Mouse (Mus musculus) forebrain, embryonic 12.5 days (tissue): ENCODE data around the gene Sphkap. TPM values are rescaled to one million over a fixed set of nuclear protein-coding genes. Genes with fewer than 3 reads are reported as not detected.

Experiments used
- ATAC-seq: fragments of 200-750 bp; cut with Nextera tagmentation; 2 replicates; pipeline ENCODE4 v1.8.0; 2017; ENCODE audit warnings: moderate TSS enrichment; ENCODE audit not compliant: low FRiP score
- H3K27ac ChIP-seq: fragments of 300-500 bp; sonication (generic); 2 replicates; pipeline ENCODE4 v1.5.1; 2016; ENCODE audit warnings: mild to moderate bottlenecking
- H3K27me3 ChIP-seq: fragments of 300-500 bp; sonication (generic); 2 replicates; pipeline ENCODE4 v1.6.1; 2016; ENCODE audit warnings: mild to moderate bottlenecking
- H3K36me3 ChIP-seq: fragments of 300-500 bp; sonication (generic); replicated peaks from 2 replicates; pipeline ENCODE4 v1.6.1; 2016; ENCODE audit warnings: mild to moderate bottlenecking
- H3K4me1 ChIP-seq: fragments of 300-500 bp; sonication (generic); 2 replicates; pipeline ENCODE4 v1.6.1; 2016
- H3K4me2 ChIP-seq: fragments of 300-500 bp; sonication (generic); 2 replicates; pipeline ENCODE4 v1.6.1; 2016; ENCODE audit warnings: mild to moderate bottlenecking, moderate library complexity
- H3K4me3 ChIP-seq: fragments of 300-500 bp; sonication (generic); replicated peaks from 2 replicates; pipeline ENCODE4 v1.5.1; 2016; ENCODE audit warnings: mild to moderate bottlenecking
- H3K9ac ChIP-seq: fragments of 300-500 bp; sonication (generic); 2 replicates; pipeline ENCODE4 v1.6.1; 2016; ENCODE audit warnings: mild to moderate bottlenecking
- H3K9me3 ChIP-seq: fragments of 300-500 bp; sonication (generic); 2 replicates; pipeline ENCODE4 v1.6.1; 2016
- WGBS: fragments of 180-500 bp; shearing (Covaris S2); methylation state at CpG from one replicate; pipeline ENCODE4 v1.1.7; 2016; 5-methylcytosine and 5-hydroxymethylcytosine counted together
- polyA plus RNA-seq: library from polyadenylated mRNA; unstranded; fragments of >200 nt; fragmentation: Nextera tagmentation; extraction: Ambion mirVana; gene quantifications from 2 replicates; pipeline ENCODE4 v1.2.1, GENCODE M21; 2016

Gene Sphkap
- 2.8 and 2.9 TPM in 2 replicates for polyA plus RNA-seq

DNA sequence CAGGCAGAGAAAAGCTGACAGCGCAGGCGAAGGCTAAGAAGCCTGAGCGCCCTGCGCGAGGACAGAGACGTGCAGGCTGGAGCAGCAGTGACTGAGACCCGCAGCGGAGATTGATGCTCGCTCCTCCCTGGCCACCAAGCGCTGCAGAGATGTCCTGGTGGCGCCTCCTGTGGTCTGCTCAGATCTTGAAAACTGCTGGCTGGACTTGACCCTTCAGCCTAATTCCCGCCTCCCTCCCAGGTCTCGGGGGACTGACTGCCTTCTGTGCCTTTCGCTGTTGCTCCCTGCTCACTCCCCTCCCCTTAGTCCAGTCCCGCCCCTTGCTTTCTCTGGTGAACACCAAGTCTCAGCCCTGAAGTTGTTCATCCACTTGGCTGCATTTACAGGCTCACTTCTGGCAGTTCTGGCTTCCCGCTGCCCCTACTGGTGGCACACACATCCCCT, at the start of gene Sphkap:
Sphkap (minus strand) TSS at position 180 of the 444 bp plus-strand sequence.
- WGBS: under 1% methylated on average over 16 of the region's 16 CpGs
- peak within 1 kb of the TSS; percentile 57 for H3K9ac ChIP-seq
- peaks cover 11% of the 10 kb centered on the region; the same call in 1 of the 2 replicates for H3K27me3 ChIP-seq
- no peak within 1 kb of the TSS for H3K27ac ChIP-seq
- H3K4me3 ChIP-seq: peak within 1 kb of the TSS; percentile 42
- H3K36me3 ChIP-seq: no peaks in the 10 kb centered on the region
- peak within 1 kb of the TSS; percentile 89 for H3K4me2 ChIP-seq
- peaks cover 8% of the 10 kb centered on the region for H3K4me1 ChIP-seq
- H3K9me3 ChIP-seq: no peaks in the 10 kb centered on the region
- peak; percentile 93 for ATAC-seq

DNA sequence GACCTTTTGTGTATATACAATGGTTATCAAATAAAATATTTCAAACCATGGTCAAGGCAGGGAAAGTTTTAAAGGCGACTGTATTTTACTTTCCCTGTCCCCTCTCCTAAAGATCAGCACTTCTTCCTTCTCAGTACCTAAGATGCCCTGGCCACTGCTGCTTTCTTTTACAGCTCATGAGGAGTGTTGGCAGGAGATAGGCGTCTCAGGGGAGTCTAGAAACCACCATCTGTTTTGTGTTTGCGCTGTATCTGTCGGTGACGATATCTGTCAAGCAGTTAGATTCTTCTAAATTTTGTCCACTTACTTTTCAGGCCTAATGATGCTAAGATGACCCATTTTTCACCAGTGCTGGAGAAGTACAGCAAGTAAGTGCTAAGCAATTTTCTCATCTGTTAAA, 43.3 kb upstream of the Sphkap start:
- Histone ChIP-seq H3K4me3 (no peak overlapping the region), H3K27me3 (no peaks in the 10 kb centered on the region), H3K27ac (no peak overlapping the region), H3K9ac (no peak overlapping the region), H3K36me3 (no peaks in the 10 kb centered on the region), H3K9me3 (no peaks in the 10 kb centered on the region), H3K4me1 (no peaks in the 10 kb centered on the region), H3K4me2 (no peak overlapping the region)
- 84% methylated on average over 5 of the region's 5 CpGs for WGBS
- ATAC-seq: no peak

DNA sequence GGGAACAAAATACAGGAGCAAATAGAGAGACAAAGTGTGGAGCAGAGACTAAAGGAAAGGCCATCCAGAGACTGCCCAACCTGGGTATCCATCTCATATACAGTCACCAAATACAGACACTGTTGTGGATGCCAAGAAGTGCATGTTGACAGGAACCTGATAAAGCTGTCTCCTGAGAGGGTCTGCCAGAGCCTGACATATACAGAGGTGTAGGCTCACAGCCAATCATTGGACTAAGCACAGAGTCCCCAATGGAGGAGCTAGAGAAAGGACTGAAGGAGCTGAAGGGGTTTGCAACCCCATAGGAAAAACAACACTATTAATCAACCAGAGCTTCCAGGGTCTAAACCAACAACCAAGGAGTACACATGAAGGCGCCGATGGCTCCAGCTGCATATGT, 32.4 kb upstream of the Sphkap start:
- no peak for ATAC-seq
- no peaks in the 10 kb centered on the region for H3K36me3 ChIP-seq
- WGBS: 98% methylated on average over 2 of the region's 2 CpGs

DNA sequence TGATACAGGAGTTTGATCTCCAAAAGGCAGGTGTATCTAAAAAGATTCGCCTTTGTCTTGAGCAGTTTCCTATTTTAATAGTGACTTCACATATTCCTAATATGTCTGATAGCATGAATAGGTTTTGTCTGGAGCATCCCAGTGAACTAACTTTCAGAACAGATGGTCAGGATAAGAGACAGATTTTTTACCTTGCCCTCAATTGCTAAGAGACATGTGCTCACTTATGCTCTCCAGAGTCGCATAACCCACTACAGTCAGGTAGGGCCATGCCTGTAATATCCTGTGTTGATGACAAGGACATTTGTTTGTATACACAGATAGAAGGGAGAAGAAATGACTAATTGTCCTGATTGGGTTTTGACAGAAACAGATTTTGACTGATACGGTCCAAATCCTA, 25.9 kb upstream of the Sphkap start:
- Histone ChIP-seq H3K27me3 (no peaks in the 10 kb centered on the region), H3K4me2 (no peak overlapping the region), H3K9me3 (no peaks in the 10 kb centered on the region), H3K27ac (no peak overlapping the region), H3K4me3 (no peak overlapping the region), H3K4me1 (no peaks in the 10 kb centered on the region), H3K36me3 (no peaks in the 10 kb centered on the region), H3K9ac (no peak overlapping the region)
- no peak for ATAC-seq
- 90% methylated on average over 3 of the region's 3 CpGs for WGBS

More for the DNA sequence above, 32.4 kb upstream of the Sphkap start:
- Histone ChIP-seq H3K9me3 (no peaks in the 10 kb centered on the region), H3K9ac (no peak overlapping the region), H3K27ac (no peak overlapping the region), H3K4me3 (no peak overlapping the region), H3K4me1 (no peaks in the 10 kb centered on the region), H3K4me2 (no peak overlapping the region), H3K27me3 (no peaks in the 10 kb centered on the region)

DNA sequence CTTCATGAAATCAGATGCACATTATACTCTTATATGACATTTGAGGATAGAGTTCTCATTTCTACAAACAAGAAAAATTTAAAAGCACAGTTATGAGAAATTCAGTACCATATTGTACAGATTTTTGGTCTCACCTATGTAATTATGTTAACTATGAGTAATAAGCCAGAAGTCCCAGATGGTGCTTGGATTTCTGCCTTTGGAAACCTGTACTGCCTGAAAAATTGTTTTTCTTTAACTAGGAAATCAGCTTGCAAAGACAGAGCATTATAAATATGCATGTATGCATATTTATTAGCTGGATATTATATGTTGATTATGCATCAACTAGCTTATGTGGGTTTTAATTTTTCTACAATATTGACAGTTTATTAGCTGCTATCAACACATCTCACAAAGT, 21.9 kb upstream of the Sphkap start:
- no peak for ATAC-seq
- no peak overlapping the region for H3K4me2 ChIP-seq
- H3K27me3 ChIP-seq: no peaks in the 10 kb centered on the region
- H3K36me3 ChIP-seq: no peaks in the 10 kb centered on the region
- H3K27ac ChIP-seq: no peak overlapping the region
- no peak overlapping the region for H3K4me3 ChIP-seq
- no peaks in the 10 kb centered on the region for H3K9me3 ChIP-seq
- H3K9ac ChIP-seq: no peak overlapping the region
- H3K4me1 ChIP-seq: no peaks in the 10 kb centered on the region

DNA sequence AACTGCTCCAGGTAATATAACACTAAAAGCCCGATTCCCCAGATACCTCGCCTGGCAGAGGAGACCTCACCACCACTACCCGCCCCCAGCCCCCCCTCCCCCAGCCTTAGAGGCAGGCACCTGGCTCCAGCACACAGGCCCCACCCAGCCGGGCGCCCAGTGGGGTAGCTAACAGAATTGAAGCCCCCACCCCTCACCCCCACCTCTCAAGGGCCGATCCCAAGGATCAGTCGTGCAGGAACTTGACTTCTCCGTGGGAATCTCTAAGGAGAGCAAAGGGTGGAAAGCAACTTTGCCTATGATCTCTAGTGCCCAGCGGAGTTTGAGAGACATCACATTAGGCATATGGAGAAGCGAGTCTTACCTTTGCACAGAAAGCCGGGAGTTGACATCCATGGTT, 384 bp downstream of the Sphkap start:
- peak overlapping the region; percentile 89 for H3K4me2 ChIP-seq
- peaks cover 8% of the 10 kb centered on the region for H3K4me1 ChIP-seq
- peak; percentile 55 for ATAC-seq
- WGBS: 4% methylated on average over 11 of the region's 11 CpGs
- H3K4me3 ChIP-seq: peak overlapping the region; percentile 42
- H3K9ac ChIP-seq: peak overlapping the region; percentile 57
- no peaks in the 10 kb centered on the region for H3K9me3 ChIP-seq
- H3K27me3 ChIP-seq: peaks cover 11% of the 10 kb centered on the region; the same call in 1 of the 2 replicates
- no peaks in the 10 kb centered on the region for H3K36me3 ChIP-seq
- H3K27ac ChIP-seq: no peak overlapping the region

DNA sequence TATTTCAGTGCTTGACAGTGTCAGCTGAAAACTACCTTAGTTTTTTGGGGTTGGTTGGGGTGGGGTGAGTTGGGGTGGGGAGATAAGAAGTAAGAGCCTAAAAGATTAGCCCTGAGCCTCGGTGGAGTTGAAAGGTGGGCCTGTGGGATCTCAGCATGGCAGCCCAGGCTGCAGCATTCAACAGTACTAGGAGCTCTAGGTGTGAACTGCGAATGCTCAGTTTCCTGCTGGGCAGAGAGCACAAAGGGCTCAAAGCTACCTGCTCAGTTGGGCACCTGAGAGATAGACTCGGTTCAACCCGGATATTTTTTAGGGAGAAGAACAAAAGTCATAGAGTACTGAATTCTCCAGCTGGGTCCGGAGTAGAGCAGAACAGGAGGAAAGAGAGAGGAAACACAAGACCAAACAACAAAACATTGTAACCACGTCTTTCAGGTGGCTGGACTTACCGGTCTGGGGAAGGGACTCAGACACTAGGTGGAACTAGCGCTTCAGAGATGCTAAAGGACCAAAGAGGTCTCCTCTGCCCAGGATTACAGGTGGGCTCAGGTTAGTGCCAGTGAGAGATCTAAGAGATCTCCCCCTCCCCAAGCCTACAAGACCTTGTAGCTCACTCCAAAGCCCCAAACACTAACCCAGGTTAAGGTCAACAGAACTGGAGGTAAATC, 984 bp downstream of the Sphkap start:
- Histone ChIP-seq H3K4me2 (peak overlapping the region; percentile 89), H3K9ac (no peak overlapping the region), H3K36me3 (no peaks in the 10 kb centered on the region), H3K4me1 (peaks cover 8% of the 10 kb centered on the region), H3K4me3 (peak overlapping the region; percentile 42), H3K9me3 (no peaks in the 10 kb centered on the region), H3K27me3 (peaks cover 11% of the 10 kb centered on the region; the same call in 1 of the 2 replicates), H3K27ac (no peak overlapping the region)
- WGBS: 8% methylated on average over 8 of the region's 8 CpGs
- ATAC-seq: no peak

DNA sequence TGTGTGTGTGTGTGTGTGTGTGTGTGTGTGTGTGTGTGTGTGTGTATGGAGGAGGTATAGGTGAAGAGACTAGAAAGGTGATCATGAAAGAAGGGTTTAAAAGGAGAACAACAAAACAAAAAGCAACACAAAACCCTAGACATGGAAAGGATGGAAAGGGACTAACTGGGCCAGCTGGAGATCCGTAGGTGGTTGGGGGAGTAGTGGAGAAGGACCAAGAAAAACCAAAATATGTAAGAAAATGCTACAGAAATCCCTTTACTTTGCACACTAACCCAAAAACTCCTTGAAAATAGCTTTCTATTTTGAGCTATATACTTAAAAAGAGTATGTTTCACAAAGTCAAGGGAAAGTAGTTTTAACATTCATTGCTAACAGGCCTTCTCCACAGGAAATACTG, 6.9 kb downstream of the Sphkap start:
- Histone ChIP-seq H3K4me3 (no peak overlapping the region), H3K9ac (no peak overlapping the region), H3K9me3 (no peaks in the 10 kb centered on the region), H3K27ac (no peak overlapping the region), H3K27me3 (no peaks in the 10 kb centered on the region), H3K4me2 (no peak overlapping the region), H3K4me1 (no peaks in the 10 kb centered on the region), H3K36me3 (no peaks in the 10 kb centered on the region)
- no peak for ATAC-seq
- whole genome bisulfite sequencing: 100% methylated on average over 1 of the region's 1 CpGs

DNA sequence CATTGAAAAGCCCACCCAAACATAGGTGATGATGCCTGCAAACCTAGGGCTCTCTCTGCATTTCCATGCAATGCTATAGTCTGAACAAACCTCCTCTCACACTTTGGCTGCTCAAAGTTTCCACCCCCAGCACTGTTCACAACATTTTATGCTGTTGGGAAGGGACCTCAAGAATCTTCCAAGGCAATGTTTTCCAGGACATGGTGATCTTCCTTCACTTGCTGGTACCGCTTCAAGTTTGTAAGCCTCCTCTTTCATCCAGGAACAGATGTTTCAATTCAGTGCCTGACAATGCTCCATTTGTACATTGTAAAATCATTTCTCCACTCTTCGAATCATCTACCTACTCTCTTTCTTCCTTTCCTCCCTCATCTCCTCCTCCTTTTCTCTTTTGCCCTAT, 11.7 kb downstream of the Sphkap start:
- no peak overlapping the region for H3K4me2 ChIP-seq
- H3K4me1 ChIP-seq: no peaks in the 10 kb centered on the region
- no peaks in the 10 kb centered on the region for H3K9me3 ChIP-seq
- H3K36me3 ChIP-seq: no peaks in the 10 kb centered on the region
- 87% methylated on average over 2 of the region's 2 CpGs for WGBS
- no peak overlapping the region for H3K9ac ChIP-seq
- ATAC-seq: no peak
- H3K27me3 ChIP-seq: no peaks in the 10 kb centered on the region
- H3K4me3 ChIP-seq: no peak overlapping the region
- H3K27ac ChIP-seq: no peak overlapping the region

DNA sequence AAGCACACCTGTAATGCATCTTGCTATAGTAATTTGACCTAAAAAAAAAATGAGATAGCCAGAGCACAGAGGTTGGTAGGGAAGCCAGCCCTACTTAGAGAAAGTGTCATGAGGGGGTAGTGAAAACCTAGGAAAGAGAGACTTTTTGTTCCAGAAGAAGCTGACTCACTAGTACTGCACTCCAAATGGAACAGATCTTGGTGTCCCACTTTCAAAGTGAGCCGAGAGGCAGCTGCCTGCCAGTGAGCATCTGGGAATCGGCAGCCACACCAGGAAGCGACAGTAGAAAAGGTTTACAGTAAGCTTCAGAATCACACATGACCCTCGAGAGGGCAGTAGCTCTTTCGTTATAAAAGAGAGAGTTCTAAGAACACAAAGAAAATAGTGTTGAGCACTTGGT, 12.4 kb downstream of the Sphkap start:
- no peak overlapping the region for H3K9ac ChIP-seq
- H3K4me3 ChIP-seq: no peak overlapping the region
- H3K9me3 ChIP-seq: no peaks in the 10 kb centered on the region
- H3K4me2 ChIP-seq: no peak overlapping the region
- no peak overlapping the region for H3K27ac ChIP-seq
- H3K36me3 ChIP-seq: no peaks in the 10 kb centered on the region
- no peak for ATAC-seq
- H3K4me1 ChIP-seq: no peaks in the 10 kb centered on the region
- 82% methylated on average over 5 of the region's 5 CpGs for WGBS
- no peaks in the 10 kb centered on the region for H3K27me3 ChIP-seq

DNA sequence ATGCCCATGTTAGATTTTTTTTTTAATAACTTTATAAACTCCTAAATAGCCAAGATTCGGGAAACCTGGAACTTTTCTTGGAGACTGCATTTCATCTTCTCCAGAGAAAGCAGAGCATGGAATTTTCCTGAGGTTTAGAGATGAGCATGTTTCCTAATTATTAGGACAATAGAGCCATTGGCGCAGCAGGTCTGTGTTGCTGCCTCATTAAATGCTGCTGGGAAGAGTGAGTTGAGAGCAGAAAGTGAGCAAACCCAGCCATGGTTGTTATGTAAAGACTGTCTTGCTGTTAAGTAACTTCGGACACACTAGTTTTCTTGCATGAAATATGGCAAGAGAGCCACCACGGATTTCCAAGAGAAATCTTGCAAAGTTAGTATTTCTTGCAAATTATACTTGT, 18.6 kb downstream of the Sphkap start:
- Histone ChIP-seq H3K36me3 (no peaks in the 10 kb centered on the region), H3K9me3 (no peaks in the 10 kb centered on the region), H3K4me3 (no peak overlapping the region), H3K4me1 (no peaks in the 10 kb centered on the region), H3K9ac (no peak overlapping the region), H3K27ac (no peak overlapping the region), H3K4me2 (no peak overlapping the region), H3K27me3 (no peaks in the 10 kb centered on the region)
- 66% methylated on average over 4 of the region's 4 CpGs for WGBS
- no peak for ATAC-seq

DNA sequence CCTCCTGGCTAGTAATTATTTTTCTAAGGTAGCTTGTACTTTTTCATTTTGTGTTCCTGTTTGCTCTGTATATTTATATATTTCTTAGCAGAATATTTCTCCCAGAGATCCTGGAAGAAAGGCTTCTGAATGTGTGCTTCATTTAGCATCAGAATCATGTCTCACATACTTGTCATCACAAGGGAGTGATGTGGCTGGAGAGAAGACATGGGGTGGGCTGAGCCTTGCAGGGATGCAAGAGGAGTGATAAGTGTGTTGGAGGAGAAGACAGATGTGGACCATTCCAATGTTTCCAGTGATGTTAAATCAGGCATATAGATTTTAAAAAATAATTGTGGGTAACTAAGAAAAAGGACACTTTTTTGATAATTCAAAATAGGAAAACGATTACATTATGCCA, 30.6 kb downstream of the Sphkap start:
- ATAC-seq: no peak
- Histone ChIP-seq H3K9me3 (no peaks in the 10 kb centered on the region), H3K4me2 (no peak overlapping the region), H3K9ac (no peak overlapping the region), H3K4me3 (no peak overlapping the region), H3K36me3 (no peaks in the 10 kb centered on the region), H3K4me1 (no peaks in the 10 kb centered on the region), H3K27me3 (no peaks in the 10 kb centered on the region), H3K27ac (no peak overlapping the region)
- WGBS: 78% methylated on average over 1 of the region's 1 CpGs

DNA sequence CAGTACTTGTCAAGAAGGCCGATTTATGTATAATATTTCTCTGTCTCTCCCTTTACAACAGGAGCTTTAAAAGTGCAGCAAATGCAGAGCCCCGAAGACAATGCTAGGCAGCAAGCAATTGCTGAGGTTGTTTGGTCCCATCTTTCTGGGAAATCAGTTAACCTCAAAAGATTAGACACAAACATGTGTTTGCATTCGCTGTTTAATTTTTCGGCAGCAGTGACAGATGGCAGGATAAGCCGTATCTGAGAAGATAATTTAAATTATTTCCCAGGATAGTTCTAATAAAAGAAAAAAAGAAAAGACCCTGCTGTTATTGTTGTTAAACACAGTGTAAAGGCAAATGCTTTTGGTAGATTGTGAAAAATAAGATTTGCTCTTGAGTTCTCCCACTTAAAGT, 41.5 kb downstream of the Sphkap start:
- WGBS: 88% methylated on average over 5 of the region's 5 CpGs
- ATAC-seq: no peak
- Histone ChIP-seq H3K4me3 (no peak overlapping the region), H3K27ac (no peak overlapping the region), H3K4me1 (no peaks in the 10 kb centered on the region), H3K27me3 (no peaks in the 10 kb centered on the region), H3K4me2 (no peak overlapping the region), H3K9ac (no peak overlapping the region), H3K36me3 (no peaks in the 10 kb centered on the region), H3K9me3 (no peaks in the 10 kb centered on the region)
